Mouse (Mus musculus) lung, embryonic 15.5 days (tissue): ENCODE measurements around the gene Atg7. TPM values are rescaled to one million over a fixed set of nuclear protein-coding genes. Genes with fewer than 3 reads are reported as not detected.

Experiments
- ATAC-seq: fragments of 200-750 bp; cut with Nextera tagmentation; 2 replicates; pipeline ENCODE4 v1.8.0; 2017; ENCODE audit warnings: moderate number of reproducible peaks, borderline replicate concordance; ENCODE audit not compliant: low FRiP score, low TSS enrichment; ENCODE audit errors: extremely low read depth
- H3K27ac ChIP-seq: fragments of 300-500 bp; sonication (generic); 2 replicates; pipeline ENCODE4 v1.5.1; 2015; ENCODE audit warnings: moderate library complexity, mild to moderate bottlenecking, inconsistent platforms
- H3K27me3 ChIP-seq: fragments of 300-500 bp; sonication (generic); 2 replicates; pipeline ENCODE4 v1.6.1; 2015; ENCODE audit warnings: inconsistent platforms
- H3K36me3 ChIP-seq: fragments of 300-500 bp; sonication (generic); 2 replicates; pipeline ENCODE4 v1.6.1; 2015; ENCODE audit warnings: inconsistent platforms
- H3K4me1 ChIP-seq: fragments of 300-500 bp; sonication (generic); 2 replicates; pipeline ENCODE4 v1.6.1; 2015; ENCODE audit warnings: inconsistent platforms
- H3K4me2 ChIP-seq: fragments of 300-500 bp; sonication (generic); 2 replicates; pipeline ENCODE4 v1.6.1; 2015; ENCODE audit warnings: inconsistent platforms, mild to moderate bottlenecking, moderate library complexity
- H3K4me3 ChIP-seq: fragments of 300-500 bp; sonication (generic); 2 replicates; pipeline ENCODE4 v1.5.1; 2015; ENCODE audit warnings: mild to moderate bottlenecking, inconsistent platforms
- H3K9ac ChIP-seq: fragments of 300-500 bp; sonication (generic); 2 replicates; pipeline ENCODE4 v1.6.1; 2015; ENCODE audit warnings: inconsistent platforms
- H3K9me3 ChIP-seq: fragments of 300-500 bp; sonication (generic); 2 replicates; pipeline ENCODE4 v1.6.1; 2016; ENCODE audit warnings: inconsistent platforms
- WGBS: fragments of 180-500 bp; shearing (Covaris S2); methylation state at CpG from one replicate; pipeline ENCODE4 v1.1.7; 2015; 5-methylcytosine and 5-hydroxymethylcytosine counted together
- polyA plus RNA-seq: library from polyadenylated mRNA; unstranded; fragments of >200 nt; fragmentation: Nextera tagmentation; extraction: Ambion mirVana; gene quantifications from 2 replicates; pipeline ENCODE4 v1.2.1, GENCODE M21; 2015

The Atg7 gene
- polyA plus RNA-seq, 1 experiment from 2014 or later = 22.6 TPM

DNA sequence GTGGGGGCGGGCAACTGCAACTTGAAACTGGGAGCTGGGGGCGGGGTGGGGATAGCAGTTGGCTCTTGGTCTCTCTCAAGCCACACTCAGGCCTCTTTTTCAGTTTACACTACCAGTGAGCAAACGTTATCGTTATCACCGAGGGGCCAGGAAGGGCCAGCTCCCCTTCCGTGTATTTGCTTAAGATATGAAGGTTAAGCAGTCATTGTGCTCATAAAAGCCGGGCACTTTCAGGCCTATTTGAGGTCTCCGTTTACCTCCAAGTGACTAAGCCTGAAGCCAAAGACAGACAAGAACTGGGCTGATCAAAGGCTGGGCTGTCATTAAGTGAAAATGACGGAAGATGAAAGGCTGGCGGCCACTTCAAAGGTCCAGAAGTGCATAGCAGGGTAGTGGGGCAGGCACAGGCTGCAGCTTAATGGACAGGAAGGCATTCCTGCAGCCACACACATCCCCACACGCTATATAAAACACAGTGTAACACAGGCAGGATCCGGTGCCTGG lies 258.5 kb downstream of the Atg7 start:
- 4% methylated on average over 12 of the region's 12 CpGs for WGBS
- H3K4me1 ChIP-seq = peaks cover 89% of the 10 kb centered on the region
- H3K4me2 ChIP-seq = peak overlapping the region; percentile 43
- no peaks in the 10 kb centered on the region for H3K27me3 ChIP-seq
- H3K36me3 ChIP-seq = peaks cover 4% of the 10 kb centered on the region; the same call in 1 of the 2 replicates
- peak overlapping the region; percentile 89 for H3K27ac ChIP-seq
- peak overlapping the region; percentile 3; the same call in 1 of the 2 replicates for H3K9ac ChIP-seq
- H3K4me3 ChIP-seq = no peak overlapping the region
- ATAC-seq = peak; percentile 87
- H3K9me3 ChIP-seq = no peaks in the 10 kb centered on the region

DNA sequence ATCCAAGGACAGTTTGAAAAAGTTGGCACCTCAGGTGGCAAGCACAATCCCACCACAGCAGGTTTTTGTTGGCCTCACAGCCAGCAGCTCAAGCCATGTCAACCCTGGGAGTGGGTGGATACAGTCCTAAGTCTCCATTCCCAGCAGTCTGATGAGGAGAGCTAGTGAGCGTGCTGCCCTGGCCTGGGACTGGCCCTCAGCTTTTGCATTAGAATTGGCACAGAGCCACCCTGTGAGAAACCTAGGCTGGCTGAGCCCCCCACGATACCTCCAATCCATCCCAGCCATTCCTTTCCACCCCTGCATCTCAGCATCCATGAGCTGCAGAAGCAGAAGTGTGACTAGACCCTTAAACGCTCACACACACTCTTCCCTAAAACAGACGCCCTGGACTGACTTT lies 259.0 kb downstream of the Atg7 start:
- Histone ChIP-seq H3K27ac (peak overlapping the region; percentile 89), H3K4me2 (peak overlapping the region; percentile 43), H3K27me3 (no peaks in the 10 kb centered on the region), H3K9me3 (no peaks in the 10 kb centered on the region), H3K36me3 (peaks cover 4% of the 10 kb centered on the region; the same call in 1 of the 2 replicates), H3K4me1 (peaks cover 88% of the 10 kb centered on the region), H3K9ac (peak overlapping the region; percentile 3; the same call in 1 of the 2 replicates), H3K4me3 (no peak overlapping the region)
- peak; percentile 55 for ATAC-seq
- 14% methylated on average over 4 of the region's 4 CpGs for WGBS

DNA sequence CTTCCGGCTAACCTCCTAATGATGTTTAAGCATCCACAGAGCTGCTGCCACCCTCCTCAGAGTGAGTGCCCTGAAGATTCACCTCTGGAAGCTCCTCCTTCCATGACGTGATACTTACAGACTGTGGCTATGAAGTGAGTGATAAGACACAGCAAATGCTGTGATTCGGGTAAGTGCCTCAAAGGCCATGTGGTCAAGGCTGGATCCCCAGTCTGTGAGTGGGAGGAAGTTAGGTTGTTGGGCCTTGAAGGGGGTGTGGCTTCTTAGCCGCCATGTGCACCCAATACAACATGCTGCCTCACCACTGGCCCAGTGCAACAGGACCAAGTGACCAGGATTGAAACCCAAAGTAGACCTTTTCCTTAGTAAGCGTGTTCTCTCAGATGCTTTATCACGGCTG lies 261.3 kb downstream of the Atg7 start:
- no peaks in the 10 kb centered on the region for H3K27me3 ChIP-seq
- 42% methylated on average over 6 of the region's 6 CpGs for WGBS
- H3K27ac ChIP-seq = peak overlapping the region; percentile 89; the same call in 1 of the 2 replicates
- H3K4me1 ChIP-seq = peaks cover 96% of the 10 kb centered on the region
- no peaks in the 10 kb centered on the region for H3K36me3 ChIP-seq
- no peak overlapping the region for H3K9ac ChIP-seq
- no peak for ATAC-seq
- no peaks in the 10 kb centered on the region for H3K9me3 ChIP-seq
- H3K4me3 ChIP-seq = no peak overlapping the region
- H3K4me2 ChIP-seq = no peak overlapping the region

DNA sequence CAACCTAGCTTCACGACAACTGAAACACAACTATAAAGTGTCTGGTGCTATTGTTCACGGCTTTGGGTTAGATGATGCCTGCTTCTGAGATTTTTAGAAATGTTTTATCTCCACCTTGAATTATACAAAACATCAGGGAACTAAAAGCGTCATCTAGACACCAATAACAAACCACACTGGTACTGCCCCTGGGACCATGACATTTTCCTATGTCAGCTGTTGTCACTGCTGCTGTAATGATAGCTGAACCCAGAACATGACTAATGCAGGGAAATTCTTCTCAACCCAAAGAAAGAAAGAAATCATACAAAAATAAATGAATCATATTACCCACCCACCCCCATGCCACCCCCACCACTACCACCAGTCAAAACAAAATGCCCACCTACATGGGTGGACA lies 261.9 kb downstream of the Atg7 start:
- H3K36me3 ChIP-seq = no peaks in the 10 kb centered on the region
- peaks cover 92% of the 10 kb centered on the region for H3K4me1 ChIP-seq
- no peaks in the 10 kb centered on the region for H3K27me3 ChIP-seq
- ATAC-seq = no peak
- no peak overlapping the region for H3K4me3 ChIP-seq
- 73% methylated on average over 3 of the region's 3 CpGs for WGBS
- H3K9me3 ChIP-seq = no peaks in the 10 kb centered on the region
- H3K4me2 ChIP-seq = no peak overlapping the region
- H3K9ac ChIP-seq = no peak overlapping the region
- no peak overlapping the region for H3K27ac ChIP-seq

DNA sequence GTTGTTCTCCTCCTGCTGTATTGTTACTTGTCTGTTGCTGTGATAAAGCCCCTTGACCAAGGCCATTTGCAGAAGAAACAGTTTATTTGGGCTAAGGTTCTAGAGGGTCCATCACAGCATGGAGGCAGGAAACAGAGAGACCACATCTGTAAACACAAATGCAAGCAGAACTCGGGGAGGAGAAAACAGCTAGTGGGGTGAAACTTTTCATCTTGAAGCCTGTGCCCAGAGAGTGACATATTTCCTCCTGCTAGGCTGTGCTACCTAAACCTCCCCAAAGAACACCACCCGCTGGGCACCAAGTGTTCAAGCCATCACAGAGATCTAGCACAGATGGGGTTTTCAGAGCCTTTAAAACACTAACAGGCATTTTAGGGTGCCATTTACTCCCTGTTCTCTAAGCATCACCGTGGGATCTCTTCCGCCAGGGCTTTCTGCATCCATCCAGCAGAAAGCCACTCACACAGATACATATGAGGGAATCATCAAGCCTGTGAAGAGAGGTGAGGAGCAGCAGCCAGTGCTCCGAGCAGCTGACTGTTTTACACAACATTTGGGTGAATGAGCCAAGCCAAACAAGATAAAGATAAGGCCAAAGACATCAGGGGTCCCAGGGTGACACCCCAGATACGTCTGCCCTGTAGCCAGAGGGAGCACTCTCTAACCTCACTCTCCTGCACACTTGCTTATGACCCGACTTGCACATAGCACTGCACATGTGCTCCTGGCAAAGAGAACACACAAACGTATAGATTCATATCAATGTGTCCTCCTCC lies 262.5 kb downstream of the Atg7 start:
- Histone ChIP-seq H3K27ac (no peak overlapping the region), H3K4me1 (peaks cover 88% of the 10 kb centered on the region), H3K9me3 (no peaks in the 10 kb centered on the region), H3K27me3 (no peaks in the 10 kb centered on the region), H3K4me2 (no peak overlapping the region), H3K36me3 (no peaks in the 10 kb centered on the region), H3K4me3 (no peak overlapping the region), H3K9ac (no peak overlapping the region)
- no peak for ATAC-seq
- WGBS = 47% methylated on average over 8 of the region's 8 CpGs

DNA sequence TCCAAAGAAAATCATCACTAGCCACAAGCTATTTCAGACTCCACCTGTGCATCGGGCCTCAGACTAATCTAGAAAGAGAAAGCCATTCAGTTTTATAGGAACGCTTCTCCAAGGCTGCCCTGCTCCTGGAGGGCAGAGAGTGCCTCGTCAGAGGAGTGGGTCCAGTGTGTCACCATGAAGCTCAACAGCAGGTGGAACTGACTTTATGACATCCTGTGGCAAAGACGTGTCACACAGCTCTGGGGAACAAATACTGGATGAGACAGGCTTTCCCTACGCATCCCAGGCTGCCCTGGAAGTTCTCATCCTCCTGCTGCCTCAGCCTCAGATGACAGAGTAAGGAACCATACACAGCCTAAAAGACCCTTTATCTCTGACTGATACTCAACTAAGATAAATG lies 263.3 kb downstream of the Atg7 start:
- no peak for ATAC-seq
- Histone ChIP-seq H3K27ac (no peak overlapping the region), H3K4me3 (no peak overlapping the region), H3K9me3 (no peaks in the 10 kb centered on the region), H3K27me3 (no peaks in the 10 kb centered on the region), H3K4me1 (peaks cover 81% of the 10 kb centered on the region), H3K9ac (no peak overlapping the region), H3K4me2 (no peak overlapping the region), H3K36me3 (no peaks in the 10 kb centered on the region)
- WGBS = 42% methylated on average over 5 of the region's 5 CpGs

DNA sequence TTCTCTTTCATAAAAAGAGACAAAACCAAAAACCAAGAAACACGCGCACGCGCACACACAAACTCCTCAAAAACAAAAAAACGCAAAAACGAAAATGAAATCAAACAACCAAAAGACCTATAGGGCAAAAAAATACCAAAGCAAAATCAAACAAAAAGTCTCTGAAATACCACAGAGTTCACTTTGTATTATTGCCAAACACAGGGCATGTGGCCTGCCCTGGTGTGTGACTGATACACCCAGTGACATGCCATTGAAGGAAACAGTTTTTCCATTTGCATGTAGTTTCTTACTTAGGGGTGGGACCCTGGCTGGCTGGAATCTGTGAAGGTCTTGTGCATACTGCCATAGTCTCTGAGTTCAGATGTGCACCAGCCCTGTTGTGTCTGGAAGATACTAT lies 264.6 kb downstream of the Atg7 start:
- Histone ChIP-seq H3K4me3 (no peak overlapping the region), H3K9ac (no peak overlapping the region), H3K9me3 (no peaks in the 10 kb centered on the region), H3K27me3 (no peaks in the 10 kb centered on the region), H3K36me3 (no peaks in the 10 kb centered on the region), H3K27ac (0 out of 2 replicates have a peak overlapping the region, but pooled peaks have one; percentile 9), H3K4me1 (peaks cover 78% of the 10 kb centered on the region), H3K4me2 (0 out of 2 replicates have a peak overlapping the region, but pooled peaks have one; percentile 3)
- no peak for ATAC-seq
- 84% methylated on average over 6 of the region's 6 CpGs for WGBS

DNA sequence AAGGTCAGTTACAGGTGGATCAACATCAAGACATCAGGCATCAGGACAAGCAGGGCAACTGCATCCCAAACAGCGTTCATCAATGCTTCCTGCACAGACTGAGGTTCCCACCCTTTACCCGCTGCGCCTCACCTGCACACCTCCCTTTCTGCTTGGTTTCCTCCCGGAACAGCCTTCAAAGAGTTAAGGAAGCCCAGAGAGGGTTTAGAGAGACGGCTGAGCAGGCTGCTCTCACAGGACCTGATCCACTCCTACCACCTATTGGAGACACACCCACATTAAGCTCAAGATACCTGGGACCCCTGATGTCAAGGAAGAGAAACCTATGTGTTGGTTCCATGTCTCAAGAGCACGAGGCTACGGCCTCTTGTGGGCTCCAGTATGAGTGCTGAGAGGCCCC lies 266.9 kb downstream of the Atg7 start:
- Histone ChIP-seq H3K4me1 (peaks cover 78% of the 10 kb centered on the region), H3K27me3 (no peaks in the 10 kb centered on the region), H3K4me2 (no peak overlapping the region), H3K9ac (no peak overlapping the region), H3K36me3 (no peaks in the 10 kb centered on the region), H3K9me3 (no peaks in the 10 kb centered on the region), H3K4me3 (no peak overlapping the region), H3K27ac (no peak overlapping the region)
- ATAC-seq = no peak
- WGBS = 67% methylated on average over 7 of the region's 7 CpGs

Other genes with a start within 250 kb of the Atg7 start
- 0.05 TPM in 1 of 2 replicates, not detected in the other for gene Hrh1, start 245.2 kb upstream of the Atg7 start, polyA plus RNA-seq